Mouse (Mus musculus): ENCODE results near the gene Tm4sf5.

DNA sequence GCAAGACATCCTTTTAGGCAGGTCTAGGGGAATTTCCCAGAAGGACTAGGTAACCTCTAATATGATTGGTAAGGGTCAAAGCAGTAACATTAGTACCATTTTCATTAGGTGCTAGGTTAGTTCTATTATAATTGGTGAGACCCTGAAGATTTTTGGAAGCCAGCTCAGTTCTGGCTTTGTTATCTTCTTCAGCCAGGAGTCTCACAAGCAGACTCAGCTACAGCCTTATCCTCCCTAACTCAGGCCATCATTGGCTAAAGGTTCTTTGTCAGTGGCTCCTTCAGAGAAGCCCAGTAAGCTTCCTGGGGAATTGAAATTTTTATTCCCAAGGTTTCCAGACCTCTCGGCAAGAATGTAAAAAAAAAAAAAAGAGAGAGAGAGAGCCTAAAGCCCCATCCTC is 13.4 kb downstream of the Tm4sf5 start:
- TF ChIP-seq CTCF (IDR thresholded peaks at IDR 0.05; ENCODE audit: borderline replicate concordance, control insufficient read depth, extremely low read depth, insufficient read depth, low read length, poor library complexity), result no peak
- TF ChIP-seq POLR2A (IDR thresholded peaks at IDR 0.05; ENCODE audit: control insufficient read depth, extremely low read depth, insufficient read depth, low read length, poor library complexity), result no peak

Data from thymus, adult 2 months (tissue).